Mouse (Mus musculus) kidney, adult 9 months (tissue): ENCODE measurements around the gene Rabgap1l.

Experiments used
- DNase-seq: peaks from one replicate; pipeline ENCODE4 v3.0.0; 2022

The Rabgap1l gene

DNA sequence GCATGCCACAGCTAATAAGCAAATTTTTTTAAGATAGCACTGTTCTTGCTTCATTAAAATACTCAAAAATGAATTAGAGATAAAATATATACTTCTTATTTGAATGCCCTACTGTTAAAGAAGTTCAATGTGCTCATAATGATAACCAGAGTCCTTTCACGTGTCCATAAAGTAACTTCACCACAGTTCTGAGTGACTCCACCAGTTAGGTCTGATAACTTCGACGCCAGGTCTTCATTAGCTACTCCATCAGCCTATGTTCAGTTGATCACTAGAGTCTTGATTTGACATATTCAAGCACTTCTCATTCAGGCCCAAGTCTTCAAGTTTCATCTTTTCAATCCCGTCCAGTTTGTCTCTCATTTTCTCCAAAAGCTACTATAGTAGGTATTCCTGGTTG lies 565.8 kb downstream of the Rabgap1l start:
- no peak for DNase-seq

DNA sequence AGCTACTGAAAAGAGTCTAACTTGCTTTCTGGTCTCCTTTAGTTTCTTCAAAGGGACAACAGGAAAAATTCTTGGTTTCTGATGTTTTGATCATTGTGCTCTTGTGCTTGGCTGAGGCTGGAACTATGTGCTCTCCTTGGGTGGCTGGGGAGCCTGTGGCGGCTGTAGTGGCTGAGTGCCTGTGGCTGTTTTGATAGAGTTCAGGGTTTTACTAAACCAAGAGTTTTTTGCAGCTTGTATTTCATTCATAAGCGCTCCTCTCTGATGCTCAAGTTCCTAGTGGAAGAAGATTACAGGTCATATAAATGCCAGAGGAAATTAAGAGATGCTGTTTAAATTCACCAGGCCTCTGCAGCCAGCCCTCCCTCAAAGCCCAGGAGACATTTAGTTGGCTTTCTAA lies 568.9 kb downstream of the Rabgap1l start:
- DNase-seq: no peak

DNA sequence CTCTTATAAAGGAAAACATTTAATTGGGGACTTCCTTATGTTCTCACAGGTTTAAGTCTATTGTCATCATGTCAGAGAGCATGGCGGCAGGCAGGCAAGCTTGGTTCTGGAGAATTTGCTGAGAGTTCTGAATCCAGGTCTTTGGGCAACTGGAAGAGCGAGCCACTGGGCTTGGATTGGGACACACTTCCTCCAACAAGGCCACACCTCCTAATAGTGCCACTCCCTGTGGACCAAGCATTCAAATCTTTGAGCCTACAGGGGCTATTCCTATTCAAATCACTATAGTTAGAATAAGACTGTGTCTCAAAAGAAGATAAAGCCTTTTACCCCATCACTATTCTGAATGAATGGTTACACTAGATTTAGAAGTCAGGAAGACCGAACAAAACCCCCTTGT lies 575.1 kb downstream of the Rabgap1l start:
- DNase-seq: no peak

DNA sequence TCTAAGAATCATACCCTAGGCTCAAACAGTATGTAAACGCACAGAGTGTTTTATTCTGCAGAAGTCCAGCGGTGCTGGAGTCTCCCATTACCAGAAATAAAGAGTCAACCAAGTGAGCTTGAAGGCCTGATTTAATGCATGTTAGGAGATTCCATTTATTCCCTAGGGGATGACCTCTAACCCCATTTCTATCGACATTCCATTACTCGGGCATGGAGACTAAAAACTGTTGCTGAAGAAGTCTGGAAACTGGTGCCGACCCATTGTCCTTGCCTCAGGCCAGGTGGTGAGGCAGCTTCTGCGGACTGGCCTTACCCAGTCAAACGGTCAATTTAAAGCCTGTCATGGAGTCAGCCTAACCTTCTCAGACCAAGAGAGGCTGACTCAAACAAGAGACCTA lies 578.8 kb downstream of the Rabgap1l start:
- no peak for DNase-seq

DNA sequence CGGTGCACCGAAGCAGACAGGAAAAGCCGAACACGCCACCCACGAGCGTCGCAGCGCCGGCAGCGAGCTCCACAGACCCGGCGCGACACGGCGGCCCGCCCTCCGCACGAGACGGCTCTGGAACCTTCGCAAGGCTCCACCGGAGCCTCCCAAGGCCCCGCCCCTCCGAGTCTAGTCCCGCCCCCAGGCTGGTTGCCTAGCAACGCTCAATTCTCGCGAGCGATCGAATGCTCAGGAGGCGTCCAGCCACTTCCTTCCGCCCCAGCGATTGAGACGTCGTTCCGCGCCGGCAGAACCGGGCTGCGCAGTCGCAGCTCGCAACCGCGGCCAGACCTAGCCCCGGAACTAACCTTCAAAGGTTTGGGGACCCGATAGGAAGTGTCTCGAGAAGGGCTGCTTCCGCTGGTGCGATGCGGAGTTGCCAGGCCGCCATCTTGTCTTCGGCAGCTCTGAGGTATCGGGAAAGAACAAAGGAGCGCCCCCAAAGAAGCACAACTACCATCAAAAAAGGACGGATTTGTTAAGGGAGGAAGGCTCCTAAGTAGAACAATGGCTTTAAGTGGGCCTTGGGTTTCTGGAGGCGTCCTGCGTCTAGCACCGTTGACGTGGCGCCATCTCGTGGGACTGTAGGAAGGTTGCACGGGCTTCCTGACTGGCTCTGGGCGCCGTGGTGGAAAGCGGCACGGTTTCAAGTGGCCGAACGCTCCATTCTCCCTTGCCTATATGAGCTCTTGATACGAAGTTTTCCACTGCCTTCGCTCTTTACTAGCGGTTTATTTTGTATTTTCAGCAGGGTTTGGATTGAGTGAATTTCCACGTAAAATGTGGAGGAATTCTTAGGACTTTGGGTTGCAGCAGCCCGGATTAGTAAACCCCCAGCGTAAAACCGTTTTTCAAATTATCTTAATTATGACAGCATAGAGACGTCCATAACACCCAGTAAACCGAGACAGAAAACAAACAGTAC lies 580.0 kb downstream of the Rabgap1l start, which contains the start of gene Cacybp:
Cacybp (minus strand) TSS at position 173 of the 967 bp plus-strand sequence.
- peak; percentile 100 for DNase-seq

DNA sequence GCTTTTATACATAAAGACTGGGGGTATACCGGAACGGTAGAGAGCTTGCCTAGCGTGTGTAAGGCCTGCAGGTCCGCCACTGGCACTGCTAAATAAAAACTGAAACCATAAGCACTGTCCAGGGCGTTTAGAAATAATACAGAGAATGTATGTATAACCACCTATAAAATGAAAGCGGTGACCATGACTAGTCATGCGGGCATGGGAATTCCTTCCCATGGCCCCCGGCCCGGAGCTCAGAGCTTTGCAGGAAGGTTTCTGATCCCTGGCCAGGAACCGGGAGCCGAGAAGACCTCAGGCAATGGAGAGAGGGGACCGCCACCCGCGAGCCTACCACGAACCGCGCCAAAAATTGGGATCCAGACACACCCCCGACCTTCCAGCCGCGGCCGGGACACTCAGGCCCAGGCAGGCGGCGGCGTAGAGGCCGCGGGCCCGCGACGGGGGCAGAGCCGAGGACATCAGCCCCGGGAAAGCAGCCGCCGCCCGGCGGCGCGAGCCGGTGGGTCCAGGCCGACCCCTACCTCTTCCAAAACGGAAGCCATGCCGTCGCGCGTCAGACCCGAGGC lies 580.8 kb downstream of the Rabgap1l start:
- DNase-seq: no peak

DNA sequence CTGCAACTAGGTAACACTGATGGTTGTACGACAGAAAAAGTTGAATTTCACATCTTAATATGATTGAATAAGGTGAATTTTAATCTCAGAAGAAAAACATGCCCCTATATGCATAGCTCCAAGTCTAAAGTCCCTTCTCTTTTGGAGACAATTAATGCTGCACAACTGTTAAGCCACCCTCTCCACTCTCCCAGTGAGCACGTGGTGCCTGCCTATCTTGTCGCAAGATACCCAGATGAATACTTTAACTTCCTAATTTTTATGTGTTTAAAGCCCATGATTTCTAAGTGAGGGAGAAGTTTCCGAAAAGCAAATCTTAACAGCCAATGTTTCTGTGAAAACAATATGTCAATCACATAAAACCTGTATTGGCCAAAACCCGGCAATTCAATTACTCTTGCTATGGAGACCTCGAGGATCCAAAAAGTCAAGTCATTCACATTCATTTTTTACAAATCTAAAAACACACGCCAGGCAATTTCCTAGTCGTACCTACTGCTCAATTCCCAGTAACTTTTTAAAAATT lies 581.4 kb downstream of the Rabgap1l start:
- no peak for DNase-seq

DNA sequence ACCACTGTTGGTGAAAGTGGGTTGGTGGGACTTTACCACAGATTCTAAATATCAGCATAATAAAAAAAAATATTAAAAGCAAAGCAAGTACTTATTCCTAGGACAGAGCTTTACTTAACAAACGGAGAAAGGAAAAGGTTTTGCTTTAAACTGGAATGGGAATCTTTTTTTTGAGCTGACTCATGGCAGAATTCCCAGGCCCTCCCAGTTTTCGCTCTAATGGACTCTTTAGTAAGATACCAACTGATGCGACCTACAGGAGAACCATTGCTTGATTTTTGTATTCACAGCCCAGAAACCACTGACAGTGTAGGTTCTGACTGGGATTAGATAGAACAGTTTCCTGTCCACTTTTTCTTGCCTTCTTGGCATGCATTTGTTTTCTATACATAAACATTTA lies 582.4 kb downstream of the Rabgap1l start:
- peak; percentile 21 for DNase-seq

DNA sequence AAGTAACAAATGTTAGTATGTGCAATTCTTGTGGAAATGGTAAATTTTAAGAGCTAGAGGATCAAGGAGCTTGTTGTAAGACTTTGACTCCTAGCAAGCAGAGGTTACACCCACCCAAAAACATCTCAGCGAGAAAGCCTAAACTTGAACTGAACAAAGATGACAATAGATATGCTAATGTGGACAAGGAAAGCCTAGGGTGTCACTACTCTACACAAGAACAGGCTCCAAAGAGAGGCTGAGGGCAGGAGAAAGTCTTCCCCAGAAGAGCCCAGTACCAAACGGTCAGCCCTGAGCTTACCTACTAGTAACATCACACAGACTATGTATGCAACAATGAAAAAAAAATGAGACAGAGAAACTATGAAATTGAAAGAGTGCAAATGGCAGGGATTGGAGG lies 583.2 kb downstream of the Rabgap1l start:
- no peak for DNase-seq

DNA sequence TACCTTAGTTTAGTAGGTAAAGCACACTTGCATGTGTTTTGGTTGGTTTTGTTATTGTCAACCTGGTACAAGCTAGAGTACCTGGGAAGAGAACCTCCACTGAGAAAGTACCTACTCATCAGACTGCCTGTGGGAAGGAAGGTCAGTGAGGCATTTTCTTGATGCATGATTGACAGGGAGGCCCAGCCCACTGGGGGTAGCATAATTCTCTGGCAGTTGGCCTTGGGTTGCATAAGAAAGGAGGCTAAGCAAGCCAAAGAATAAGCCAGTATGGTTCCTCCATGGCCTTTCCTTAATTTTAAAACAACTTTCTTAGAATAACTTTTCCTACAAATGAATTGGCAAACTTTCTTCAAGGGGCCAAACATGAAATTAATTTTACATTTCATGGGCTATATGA lies 587.5 kb downstream of the Rabgap1l start:
- DNase-seq: peak; percentile 17

DNA sequence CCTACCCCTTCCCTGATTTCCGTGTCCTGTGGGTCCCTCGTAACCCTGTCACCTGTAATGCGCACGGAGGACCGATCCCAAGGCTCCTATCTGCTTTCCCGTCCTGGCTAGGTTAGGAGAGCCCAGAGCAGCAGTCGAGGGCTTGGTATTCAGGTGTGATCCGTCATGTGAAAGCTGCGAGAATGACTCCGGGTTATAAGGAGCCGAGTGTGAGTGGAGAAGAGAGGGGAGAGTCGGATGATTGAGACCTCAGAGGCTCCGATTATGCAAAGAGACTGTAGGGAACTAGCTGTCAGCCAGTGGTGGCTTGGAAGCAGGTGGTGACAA lies 597.7 kb downstream of the Rabgap1l start:
- no peak for DNase-seq

DNA sequence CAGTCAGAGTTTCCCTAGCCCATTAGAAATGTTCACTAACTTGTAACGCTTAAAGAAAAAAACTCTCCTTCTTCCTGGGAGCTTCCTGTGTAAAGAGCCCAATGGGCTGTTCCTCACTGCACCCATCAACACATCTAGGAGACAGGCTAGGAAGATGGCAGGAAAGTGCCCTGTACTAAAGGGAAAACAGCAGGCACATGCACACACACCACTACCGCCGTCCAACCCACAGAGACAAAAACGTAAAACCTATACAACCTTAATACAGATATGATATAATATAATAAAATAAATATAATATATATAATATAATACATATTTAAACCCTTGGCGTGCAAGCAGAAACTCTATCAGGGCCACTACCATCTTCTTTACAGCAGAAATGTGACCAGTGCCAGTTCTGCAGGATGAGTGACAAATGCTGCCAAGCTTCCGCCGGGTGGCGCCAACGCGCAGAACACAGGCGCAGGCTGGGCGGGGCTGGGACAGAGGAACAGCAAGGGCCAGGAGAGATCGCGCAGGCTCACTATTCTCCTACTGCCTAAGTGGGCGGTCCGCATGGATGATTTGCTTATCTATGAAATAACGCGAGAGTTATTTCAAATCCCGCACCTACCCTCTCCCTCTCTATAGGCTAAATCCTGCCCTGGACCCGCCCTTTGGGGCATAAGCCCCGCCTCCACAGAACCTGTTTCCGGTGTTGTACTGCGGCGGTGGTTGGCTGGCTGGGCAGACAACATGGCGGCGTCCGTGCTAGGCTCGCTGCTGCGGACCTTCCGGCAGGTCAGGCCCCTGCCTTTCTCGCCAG lies 598.3 kb downstream of the Rabgap1l start, which contains the start of gene Mrps14:
Mrps14 (plus strand) TSS at position 687 of the 808 bp plus-strand sequence.
- peak; percentile 100 for DNase-seq

DNA sequence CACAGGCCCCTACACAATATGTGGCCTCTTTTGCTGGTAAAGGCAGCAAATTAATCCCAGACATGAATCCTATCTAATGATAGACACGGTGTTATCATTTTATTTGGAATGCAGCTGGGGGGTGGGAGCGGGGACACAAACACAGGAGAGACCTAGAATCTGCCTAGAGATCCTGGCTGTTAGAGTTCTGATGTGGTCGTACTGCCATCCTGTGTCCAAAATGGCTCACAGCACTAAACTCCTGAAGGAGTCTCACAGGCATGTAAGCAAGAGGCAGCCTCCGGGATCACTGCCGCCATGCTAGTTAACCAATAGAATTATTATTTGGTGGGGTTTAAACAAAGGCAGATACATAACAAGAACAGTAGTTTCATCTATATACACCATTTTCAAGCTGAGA lies 608.5 kb downstream of the Rabgap1l start:
- peak; percentile 21 for DNase-seq

DNA sequence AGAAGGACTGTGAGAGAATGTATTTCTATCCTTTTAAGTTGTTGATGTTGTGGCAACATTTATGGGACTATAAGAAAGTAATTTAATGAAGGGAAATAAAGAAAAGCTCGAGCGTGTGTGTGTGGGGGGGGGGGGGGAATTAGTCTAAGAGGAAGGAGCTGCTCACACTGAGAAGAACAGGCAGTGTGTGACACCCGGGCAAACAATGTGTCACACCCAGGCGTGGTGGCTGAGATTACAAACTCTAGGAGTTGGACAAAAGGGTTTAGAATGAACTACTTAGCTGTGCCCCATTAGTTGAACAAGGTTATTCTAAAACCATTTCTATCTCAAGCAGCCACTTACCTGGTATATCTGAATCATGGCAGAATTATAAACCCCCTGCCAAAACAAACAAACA lies 611.8 kb downstream of the Rabgap1l start:
- DNase-seq: no peak

DNA sequence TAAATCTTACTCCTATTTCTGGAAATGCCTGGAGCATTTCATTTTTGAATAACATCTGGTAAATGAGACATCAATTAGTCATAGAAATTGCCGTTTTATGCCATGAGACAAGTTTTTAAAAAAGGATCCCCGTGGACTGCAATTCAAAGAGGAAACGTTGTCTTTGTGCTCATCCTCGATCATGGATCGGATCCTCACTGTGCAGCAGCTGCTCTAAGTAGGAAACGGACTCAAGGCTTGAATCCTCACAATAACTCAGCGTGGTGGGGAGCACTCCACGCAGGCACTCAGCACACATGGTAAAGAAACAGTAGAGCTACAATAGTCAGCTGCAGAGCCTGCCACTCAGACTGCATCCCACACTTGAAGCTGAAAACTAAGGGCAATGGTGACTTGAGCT lies 616.1 kb downstream of the Rabgap1l start:
- no peak for DNase-seq
